Mouse (Mus musculus): ENCODE results near the gene Gpr155. TPM values are rescaled to one million over a fixed set of nuclear protein-coding genes. Genes with fewer than 3 reads are reported as not detected.

Gpr155 gene
- polyA plus RNA-seq, 1 experiment from 2014 or later: 11.0 TPM

DNA sequence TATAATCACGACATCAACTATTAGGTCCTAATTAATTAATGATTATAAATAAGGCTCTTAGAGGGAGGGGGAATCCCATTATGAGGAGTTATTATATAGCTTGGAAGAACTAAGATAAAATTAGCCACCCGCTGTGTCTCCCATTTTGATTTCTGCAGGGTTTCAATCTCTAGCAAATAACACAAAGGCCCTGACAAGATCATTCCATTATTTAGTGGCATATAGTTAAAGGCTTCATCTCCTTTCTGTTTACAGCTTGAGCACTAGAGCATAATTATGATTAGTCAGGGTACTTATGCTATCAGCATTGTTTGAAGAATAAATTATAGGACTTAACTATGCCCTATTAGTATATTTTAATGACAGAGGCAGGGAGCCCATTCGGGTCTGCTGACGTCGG is 8.0 kb downstream of the Gpr155 start:
- Histone ChIP-seq H3K4me2 (ENCODE audit: low read length) (no peak overlapping the region), H3K27ac (replicated peaks; ENCODE audit: low read depth, low read length) (no peak overlapping the region), H3K4me1 (ENCODE audit: control insufficient read depth, insufficient read depth, low read length) (no peaks in the 10 kb centered on the region), H3K9ac (replicated peaks; ENCODE audit: low read length) (no peak overlapping the region), H3K27me3 (ENCODE audit: control insufficient read depth, insufficient read depth, low read length) (no peaks in the 10 kb centered on the region), H3K36me3 (ENCODE audit: control insufficient read depth, insufficient read depth, low read length) (no peaks in the 10 kb centered on the region), H3K4me3 (replicated peaks; ENCODE audit: low read depth, low read length) (no peak overlapping the region), H3K9me3 (ENCODE audit: control insufficient read depth, low read length) (no peaks in the 10 kb centered on the region)
- 68% methylated on average over 5 of the region's 5 CpGs for WGBS
- ATAC-seq (ENCODE audit: low FRiP score, low TSS enrichment): no peak
- DNase-seq: peak; percentile 31

- no peak for DNase-seq
- H3K4me2 ChIP-seq (ENCODE audit: low read length): no peak overlapping the region
- no peak overlapping the region for H3K9ac ChIP-seq (replicated peaks; ENCODE audit: low read length)
- 75% methylated on average over 9 of the region's 9 CpGs for WGBS
- H3K9me3 ChIP-seq (ENCODE audit: control insufficient read depth, low read length): no peaks in the 10 kb centered on the region
- ATAC-seq (ENCODE audit: low FRiP score, low TSS enrichment): no peak
- H3K36me3 ChIP-seq (ENCODE audit: control insufficient read depth, insufficient read depth, low read length): no peaks in the 10 kb centered on the region
- no peaks in the 10 kb centered on the region for H3K27me3 ChIP-seq (ENCODE audit: control insufficient read depth, insufficient read depth, low read length)
- no peak overlapping the region for H3K27ac ChIP-seq (replicated peaks; ENCODE audit: low read depth, low read length)
- H3K4me3 ChIP-seq (replicated peaks; ENCODE audit: low read depth, low read length): no peak overlapping the region
- no peaks in the 10 kb centered on the region for H3K4me1 ChIP-seq (ENCODE audit: control insufficient read depth, insufficient read depth, low read length)
Measured at GRCm38 (mm10) chr2:73371530-73372335, 14.6 kb downstream of the Gpr155 start.

- no peak for ATAC-seq (ENCODE audit: low FRiP score, low TSS enrichment)
- Histone ChIP-seq H3K4me1 (ENCODE audit: control insufficient read depth, insufficient read depth, low read length) (no peaks in the 10 kb centered on the region), H3K9ac (replicated peaks; ENCODE audit: low read length) (no peak overlapping the region), H3K27me3 (ENCODE audit: control insufficient read depth, insufficient read depth, low read length) (no peaks in the 10 kb centered on the region), H3K9me3 (ENCODE audit: control insufficient read depth, low read length) (no peaks in the 10 kb centered on the region), H3K36me3 (ENCODE audit: control insufficient read depth, insufficient read depth, low read length) (peaks cover 5% of the 10 kb centered on the region), H3K27ac (replicated peaks; ENCODE audit: low read depth, low read length) (no peak overlapping the region), H3K4me3 (replicated peaks; ENCODE audit: low read depth, low read length) (no peak overlapping the region), H3K4me2 (ENCODE audit: low read length) (no peak overlapping the region)
- WGBS: 83% methylated on average over 5 of the region's 5 CpGs
- DNase-seq: no peak
Measured at GRCm38 (mm10) chr2:73363448-73363847, 22.9 kb downstream of the Gpr155 start.

DNA sequence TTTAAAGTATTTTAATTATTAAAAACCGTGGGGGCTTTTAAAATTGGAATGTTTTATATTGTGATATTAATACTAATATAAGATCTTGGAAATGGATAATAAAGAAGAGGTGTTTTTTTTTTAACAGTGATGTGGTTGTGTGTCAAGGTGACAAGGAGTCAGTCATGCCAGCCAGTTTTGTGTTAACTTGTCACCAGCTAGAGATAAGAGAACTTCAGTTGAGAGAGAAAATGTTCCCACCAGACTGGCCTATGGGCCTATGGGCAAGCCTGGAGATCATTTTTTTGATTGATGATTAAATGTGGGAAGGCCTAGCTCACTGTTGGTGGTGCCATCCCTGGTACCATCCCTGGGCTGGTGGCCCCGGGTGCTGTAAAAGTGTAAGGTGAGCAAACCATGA is 25.8 kb downstream of the Gpr155 start:
- Histone ChIP-seq H3K9me3 (ENCODE audit: control insufficient read depth, low read length) (no peaks in the 10 kb centered on the region), H3K9ac (replicated peaks; ENCODE audit: low read length) (no peak overlapping the region), H3K4me3 (replicated peaks; ENCODE audit: low read depth, low read length) (no peak overlapping the region), H3K27me3 (ENCODE audit: control insufficient read depth, insufficient read depth, low read length) (no peaks in the 10 kb centered on the region), H3K4me1 (ENCODE audit: control insufficient read depth, insufficient read depth, low read length) (no peaks in the 10 kb centered on the region), H3K36me3 (ENCODE audit: control insufficient read depth, insufficient read depth, low read length) (peaks cover 5% of the 10 kb centered on the region), H3K4me2 (ENCODE audit: low read length) (no peak overlapping the region), H3K27ac (replicated peaks; ENCODE audit: low read depth, low read length) (no peak overlapping the region)
- WGBS: 85% methylated on average over 2 of the region's 2 CpGs
- ATAC-seq (ENCODE audit: low FRiP score, low TSS enrichment) (no peak), DNase-seq (no peak)

- no peaks in the 10 kb centered on the region for H3K4me1 ChIP-seq (ENCODE audit: control insufficient read depth, insufficient read depth, low read length)
- H3K27ac ChIP-seq (replicated peaks; ENCODE audit: low read depth, low read length): no peak overlapping the region
- no peak overlapping the region for H3K4me3 ChIP-seq (replicated peaks; ENCODE audit: low read depth, low read length)
- peaks cover 5% of the 10 kb centered on the region for H3K36me3 ChIP-seq (ENCODE audit: control insufficient read depth, insufficient read depth, low read length)
- 96% methylated on average over 5 of the region's 5 CpGs for WGBS
- ATAC-seq (ENCODE audit: low FRiP score, low TSS enrichment) (no peak), DNase-seq (no peak)
- H3K9ac ChIP-seq (replicated peaks; ENCODE audit: low read length): no peak overlapping the region
- no peak overlapping the region for H3K4me2 ChIP-seq (ENCODE audit: low read length)
- no peaks in the 10 kb centered on the region for H3K27me3 ChIP-seq (ENCODE audit: control insufficient read depth, insufficient read depth, low read length)
- no peaks in the 10 kb centered on the region for H3K9me3 ChIP-seq (ENCODE audit: control insufficient read depth, low read length)
Measured at GRCm38 (mm10) chr2:73359941-73360340, 26.4 kb downstream of the Gpr155 start.

DNA sequence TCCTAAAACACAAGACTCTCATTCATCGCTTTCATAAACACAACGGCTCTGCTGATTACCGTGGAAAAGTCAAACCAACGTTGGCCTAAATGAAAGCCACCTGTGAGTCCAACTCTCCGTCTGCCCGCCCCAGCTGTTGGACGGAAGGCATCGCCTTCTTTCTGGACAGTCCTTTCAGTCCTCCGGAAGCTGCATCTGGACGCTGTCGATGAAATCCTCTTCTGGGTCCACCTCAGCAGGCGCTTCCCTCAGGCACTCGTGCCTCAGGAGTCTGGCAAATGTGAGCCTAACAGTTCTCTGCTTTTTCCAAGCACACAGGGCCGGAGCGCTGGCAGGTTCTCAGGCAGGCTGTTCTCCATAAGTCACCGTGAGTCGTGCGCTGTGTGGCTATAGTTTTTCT is 29.4 kb downstream of the Gpr155 start:
- 86% methylated on average over 18 of the region's 18 CpGs for WGBS
- DNase-seq: no peak

GRCm38 (mm10) chr2:73351927-73352374 is 34.4 kb downstream of the Gpr155 start:
- no peaks in the 10 kb centered on the region for H3K27me3 ChIP-seq (ENCODE audit: control insufficient read depth, insufficient read depth, low read length)
- H3K4me1 ChIP-seq (ENCODE audit: control insufficient read depth, insufficient read depth, low read length): 0 out of 2 replicates have a peak, but pooled peaks cover 8% of the 10 kb centered on the region
- 0 out of 2 replicates have a peak overlapping the region, but pooled peaks have one; percentile 21 for H3K9ac ChIP-seq (replicated peaks; ENCODE audit: low read length)
- H3K36me3 ChIP-seq (ENCODE audit: control insufficient read depth, insufficient read depth, low read length): no peaks in the 10 kb centered on the region
- 38% methylated on average over 7 of the region's 7 CpGs for WGBS
- no peak overlapping the region for H3K27ac ChIP-seq (replicated peaks; ENCODE audit: low read depth, low read length)
- DNase-seq (peak; percentile 3), ATAC-seq (ENCODE audit: low FRiP score, low TSS enrichment) (no peak)
- H3K4me3 ChIP-seq (replicated peaks; ENCODE audit: low read depth, low read length): no peak overlapping the region
- H3K4me2 ChIP-seq (ENCODE audit: low read length): no peak overlapping the region; the same call in 1 of the 2 replicates
- H3K9me3 ChIP-seq (ENCODE audit: control insufficient read depth, low read length): no peaks in the 10 kb centered on the region

More for the DNA sequence above, 29.4 kb downstream of the Gpr155 start:
- no peak for ATAC-seq (ENCODE audit: low FRiP score, low TSS enrichment)
- Histone ChIP-seq H3K27me3 (ENCODE audit: control insufficient read depth, insufficient read depth, low read length) (no peaks in the 10 kb centered on the region), H3K36me3 (ENCODE audit: control insufficient read depth, insufficient read depth, low read length) (no peaks in the 10 kb centered on the region), H3K9me3 (ENCODE audit: control insufficient read depth, low read length) (no peaks in the 10 kb centered on the region), H3K4me1 (ENCODE audit: control insufficient read depth, insufficient read depth, low read length) (no peaks in the 10 kb centered on the region), H3K9ac (replicated peaks; ENCODE audit: low read length) (no peak overlapping the region), H3K4me3 (replicated peaks; ENCODE audit: low read depth, low read length) (no peak overlapping the region), H3K27ac (replicated peaks; ENCODE audit: low read depth, low read length) (no peak overlapping the region), H3K4me2 (ENCODE audit: low read length) (no peak overlapping the region)

DNA sequence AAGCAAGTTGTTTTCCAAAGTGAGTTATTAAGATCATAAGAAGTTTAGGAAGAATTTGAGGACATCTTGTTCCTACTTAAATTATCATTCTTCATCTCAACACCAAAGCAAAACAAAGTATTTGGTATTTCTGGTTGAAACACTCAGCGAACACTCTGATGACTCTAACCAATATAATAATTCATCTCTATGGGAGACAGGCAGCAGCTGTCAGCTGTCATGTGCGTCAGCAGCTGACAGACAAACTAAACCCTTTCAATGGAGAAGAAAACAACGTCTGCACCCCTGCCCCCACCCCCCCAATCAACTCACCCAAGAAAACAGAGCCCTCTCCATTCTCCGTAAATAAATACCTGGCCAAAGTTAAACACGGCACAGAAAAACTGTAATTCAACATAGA is 34.9 kb downstream of the Gpr155 start:
- ATAC-seq (ENCODE audit: low FRiP score, low TSS enrichment) (no peak), DNase-seq (no peak)
- no peak overlapping the region for H3K27ac ChIP-seq (replicated peaks; ENCODE audit: low read depth, low read length)
- H3K4me1 ChIP-seq (ENCODE audit: control insufficient read depth, insufficient read depth, low read length): 0 out of 2 replicates have a peak, but pooled peaks cover 8% of the 10 kb centered on the region
- H3K36me3 ChIP-seq (ENCODE audit: control insufficient read depth, insufficient read depth, low read length): no peaks in the 10 kb centered on the region
- H3K9me3 ChIP-seq (ENCODE audit: control insufficient read depth, low read length): no peaks in the 10 kb centered on the region
- no peak overlapping the region; the same call in 1 of the 2 replicates for H3K4me2 ChIP-seq (ENCODE audit: low read length)
- H3K4me3 ChIP-seq (replicated peaks; ENCODE audit: low read depth, low read length): no peak overlapping the region
- 0 out of 2 replicates have a peak overlapping the region, but pooled peaks have one; percentile 21 for H3K9ac ChIP-seq (replicated peaks; ENCODE audit: low read length)
- 59% methylated on average over 5 of the region's 5 CpGs for WGBS
- no peaks in the 10 kb centered on the region for H3K27me3 ChIP-seq (ENCODE audit: control insufficient read depth, insufficient read depth, low read length)

DNA sequence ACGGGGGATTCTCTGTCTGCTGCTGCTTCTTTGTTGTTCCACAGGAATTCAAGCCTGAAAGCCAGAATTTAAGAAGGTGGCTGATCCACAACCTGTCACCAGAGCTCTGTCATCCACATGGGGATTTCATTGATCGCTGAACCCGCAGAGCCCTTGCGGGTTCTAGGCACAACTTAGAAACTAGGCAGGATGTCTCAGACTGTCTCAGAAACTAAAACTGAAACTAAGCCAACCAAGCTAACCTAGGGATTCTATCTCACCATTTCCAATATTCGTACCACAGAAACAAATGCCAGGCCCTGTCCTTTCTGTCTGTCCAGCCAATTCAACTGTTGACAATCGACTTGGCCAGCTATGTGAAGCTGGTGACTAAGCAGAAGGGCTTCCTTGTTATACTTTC is 38.2 kb downstream of the Gpr155 start:
- Histone ChIP-seq H3K4me1 (ENCODE audit: control insufficient read depth, insufficient read depth, low read length) (0 out of 2 replicates have a peak, but pooled peaks cover 8% of the 10 kb centered on the region), H3K9me3 (ENCODE audit: control insufficient read depth, low read length) (no peaks in the 10 kb centered on the region), H3K4me3 (replicated peaks; ENCODE audit: low read depth, low read length) (no peak overlapping the region), H3K27me3 (ENCODE audit: control insufficient read depth, insufficient read depth, low read length) (no peaks in the 10 kb centered on the region), H3K9ac (replicated peaks; ENCODE audit: low read length) (no peak overlapping the region), H3K27ac (replicated peaks; ENCODE audit: low read depth, low read length) (0 out of 2 replicates have a peak overlapping the region, but pooled peaks have one; percentile 1), H3K36me3 (ENCODE audit: control insufficient read depth, insufficient read depth, low read length) (no peaks in the 10 kb centered on the region), H3K4me2 (ENCODE audit: low read length) (no peak overlapping the region)
- WGBS: 80% methylated on average over 6 of the region's 6 CpGs
- ATAC-seq (ENCODE audit: low FRiP score, low TSS enrichment): no peak
- DNase-seq: no peak
